23 mouse cellular contexts compared by ENCODE assay signal in the genomic region with DNA sequence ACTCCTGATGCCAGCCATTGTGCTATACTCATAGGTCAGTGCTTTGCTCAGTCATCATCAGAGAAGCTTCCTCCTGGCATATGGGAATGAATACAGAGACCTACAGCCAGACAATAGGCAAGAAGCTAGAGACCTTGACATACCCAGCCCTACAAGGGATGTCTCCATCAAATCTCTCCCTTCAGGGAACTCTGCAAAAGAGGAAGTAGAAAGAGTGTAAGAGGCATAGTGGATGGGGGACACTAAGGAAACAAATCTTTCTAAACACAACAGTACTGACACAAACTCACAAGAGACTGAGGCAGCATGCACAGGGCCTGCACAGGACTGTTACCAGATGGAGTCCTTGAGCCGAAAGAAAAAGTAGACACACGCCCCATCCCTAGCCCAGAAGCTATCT.
DNase-seq lines count a peak whose midpoint lies in the region; ATAC-seq lines count a peak whose summit lies in the region.
"Had no signal": no experiment of that assay in that cellular context is flagged by ENCODE, and none has a peak within 500 bp of the region (broad histone marks: within the 10 kb centered on the region; RNA-seq: fewer than 3 reads in every experiment).

No protein-coding gene starts in this region.

- ATAC-seq in granulocyte monocyte progenitor cell, adult 5-6 weeks (replicated peaks; ENCODE audit: poor library complexity, severe bottlenecking) = peak; percentile 80
- ATAC-seq in megakaryocyte progenitor cell, adult 5-6 weeks (replicated peaks; ENCODE audit: poor library complexity) = peak; percentile 42; the same call in 1 of the 2 replicates
- ATAC-seq: activated CD4-positive, CD25-positive, alpha-beta regulatory T cell, adult 4 months; CD4-positive, CD25-positive, alpha-beta regulatory T cell, adult 4 months; forebrain, embryonic 13.5 days; forebrain, embryonic 15.5 days; forebrain, postnatal 0 days; Patski had no signal

- no peaks in the 10 kb centered on the region for H3K27me3 ChIP-seq in midbrain, embryonic 10.5 days (ENCODE audit: low read depth, poor library complexity, severe bottlenecking)
- H3K27me3 ChIP-seq: embryonic facial prominence, embryonic 12.5 days; forebrain, embryonic 13.5 days; forebrain, embryonic 15.5 days had no signal

- H3K4me3 ChIP-seq in midbrain, embryonic 10.5 days = no peak overlapping the region
- H3K4me3 ChIP-seq: embryonic facial prominence, embryonic 10.5 days; embryonic facial prominence, embryonic 12.5 days; forebrain, embryonic 13.5 days; forebrain, embryonic 15.5 days had no signal

- H3K9me3 ChIP-seq in midbrain, embryonic 10.5 days (replicated peaks) = no peaks in the 10 kb centered on the region
- H3K9me3 ChIP-seq: embryonic facial prominence, embryonic 10.5 days; embryonic facial prominence, embryonic 12.5 days; forebrain, embryonic 13.5 days; forebrain, embryonic 15.5 days had no signal

- peaks cover 6% of the 10 kb centered on the region; the same call in 1 of the 2 replicates for H3K4me1 ChIP-seq in midbrain, embryonic 10.5 days
- H3K4me1 ChIP-seq: embryonic facial prominence, embryonic 10.5 days; embryonic facial prominence, embryonic 12.5 days had no signal

- DNase-seq in 416B (ENCODE audit: low read depth) = peak; percentile 6
- DNase-seq in midbrain, embryonic 10.5 days (ENCODE audit: low spot score) = no peak
- DNase-seq in ovary, postnatal 10 days (ENCODE audit: low spot score) = no peak
- DNase-seq: adrenal gland, adult 8-10 months; adrenal gland, postnatal 14 days; adrenal gland, postnatal 36 days; B cell, adult 2 months; cerebellum, adult 11-12 months; cerebellum, adult 2 months; cerebellum, adult 9-10 months; cerebellum, postnatal 10 days; cerebellum, postnatal 25 days; forebrain, postnatal 0 days had no signal

- no peak overlapping the region for H3K27ac ChIP-seq in midbrain, embryonic 10.5 days (replicated peaks)
- H3K27ac ChIP-seq: embryonic facial prominence, embryonic 10.5 days; embryonic facial prominence, embryonic 12.5 days; forebrain, embryonic 13.5 days; forebrain, embryonic 15.5 days had no signal

- WGBS in midbrain, embryonic 10.5 days = 85% methylated on average over 2 of the region's 2 CpGs

- H3K36me3 ChIP-seq in midbrain, embryonic 10.5 days = no peaks in the 10 kb centered on the region
- H3K36me3 ChIP-seq: embryonic facial prominence, embryonic 10.5 days; embryonic facial prominence, embryonic 12.5 days; forebrain, embryonic 15.5 days; G1E had no signal
